ENCODE assay signal across 16 mouse cellular contexts in the genomic region with DNA sequence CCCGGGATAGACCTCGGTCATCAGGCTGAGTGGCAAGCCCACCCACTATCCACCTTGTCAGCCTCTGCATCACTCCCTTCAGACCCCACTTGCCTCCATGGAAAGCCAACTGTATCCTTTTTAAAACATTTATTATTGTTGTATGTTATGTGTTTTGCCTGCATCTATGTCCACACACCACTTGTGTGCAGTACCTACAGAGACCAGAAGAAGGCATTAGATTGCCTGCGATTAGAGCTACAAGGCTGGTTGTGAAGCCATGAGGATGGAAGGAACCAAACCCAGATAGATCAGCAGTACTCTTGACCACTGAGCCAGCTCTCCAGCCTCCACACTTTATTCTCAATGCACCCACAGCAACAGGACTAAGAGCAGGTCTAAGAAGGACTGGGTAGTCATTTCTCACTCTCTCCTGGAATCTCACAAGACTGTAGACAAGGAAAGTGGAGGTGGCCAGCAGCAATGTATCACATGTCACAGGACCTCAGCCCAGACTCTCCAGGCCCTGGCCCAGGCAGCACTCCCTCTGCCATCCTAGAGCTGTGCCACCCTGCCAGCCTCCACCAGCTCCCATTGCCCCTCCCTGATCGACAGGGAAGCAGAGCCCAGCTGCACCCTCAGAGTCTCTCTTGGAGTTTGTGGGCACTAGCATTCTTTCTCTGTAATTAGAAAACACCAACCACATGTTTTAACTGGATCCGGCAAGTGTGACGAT. TPM values are rescaled to one million over a fixed set of nuclear protein-coding genes. Genes with fewer than 3 reads are reported as not detected.
DNase-seq lines count a peak whose midpoint lies in the region; ATAC-seq and TF ChIP-seq lines count a peak whose summit lies in the region.
"Had no signal": no experiment of that assay in that cellular context is flagged by ENCODE, and none has a peak within 500 bp of the region (broad histone marks: within the 10 kb centered on the region; RNA-seq: fewer than 3 reads in every experiment).

No protein-coding gene starts in this region.

- intact Hi-C loops in gastrocnemius, adult 2 months (cut with DNase I): no loop called here

- peak; percentile 76 for DNase-seq in gastrocnemius, adult 18-20 months (ENCODE audit: low spot score)
- DNase-seq in gastrocnemius, postnatal 4 days (ENCODE audit: low spot score in 2 of 2): no peak
- no peak for DNase-seq in limb, embryonic 14.5 days (ENCODE audit: low spot score)
- no peak for DNase-seq in limb, embryonic 10.5 days (ENCODE audit: low spot score)
- DNase-seq in CH12.LX (ENCODE audit: extremely low read depth): peak; percentile 20
- peak; percentile 84 for DNase-seq in gastrocnemius, adult 2 months
- no peak for DNase-seq in ovary, adult 18-20 months (ENCODE audit: low spot score)
- DNase-seq: cerebellum, postnatal 36 days; heart, postnatal 10 days; thymus, adult 2 months had no signal

- in situ Hi-C loops in CH12.LX (cut with MboI; ENCODE audit: low pct_ligation_motif_present, low pct_unique_long_range_greater_than_20kb, low sequenced_read_pairs): loop anchor here (10.0 kb wide), 1 partner anchor 332 kb away; no protein-coding TSS in a partner anchor

- no peaks in the 10 kb centered on the region for H3K79me2 ChIP-seq in CH12.LX (replicated peaks; ENCODE audit: control insufficient read depth, extremely low read depth, insufficient read depth, poor library complexity, severe bottlenecking)

- no peak for TF ChIP-seq EP300 in CH12.LX (IDR thresholded peaks at IDR 0.05; ENCODE audit: low read length)

- TF ChIP-seq RAD21 in CH12.LX (IDR thresholded peaks at IDR 0.05; ENCODE audit: low read depth, low read length): no peak; the same call in 1 of the 2 replicates

- no peak overlapping the region for H3K4me3 ChIP-seq in limb, embryonic 14.5 days (replicated peaks; ENCODE audit: low read length)
- H3K4me3 ChIP-seq in limb, embryonic 10.5 days: no peak overlapping the region
- no peak overlapping the region for H3K4me3 ChIP-seq in CH12.LX (replicated peaks in 1 of 3; ENCODE audit: low read depth in 2 of 3, low read length in 2 of 3, poor library complexity in 1 of 3)
- H3K4me3 ChIP-seq in gastrocnemius, adult 2 months: no peak overlapping the region
- H3K4me3 ChIP-seq: embryonic facial prominence, embryonic 15.5 days; hindbrain, embryonic 13.5 days; midbrain, embryonic 13.5 days; stomach, embryonic 15.5 days had no signal

- ATAC-seq in limb, embryonic 14.5 days (ENCODE audit: low FRiP score, low read depth): no peak
- ATAC-seq in granulocyte monocyte progenitor cell, adult 5-6 weeks (replicated peaks; ENCODE audit: poor library complexity, severe bottlenecking): no peak
- ATAC-seq: midbrain, embryonic 13.5 days had no signal

- peaks cover 95% of the 10 kb centered on the region for H3K36me3 ChIP-seq in limb, embryonic 14.5 days (ENCODE audit: control insufficient read depth, insufficient read depth, low read length)
- peaks cover 82% of the 10 kb centered on the region for H3K36me3 ChIP-seq in limb, embryonic 10.5 days
- H3K36me3 ChIP-seq in CH12.LX (replicated peaks in 1 of 2; ENCODE audit: control insufficient read depth in 1 of 2, insufficient read depth in 1 of 2, low read length in 1 of 2): peaks cover 48 to 79% of the 10 kb centered on the region in 2 experiments

- no peak overlapping the region for H3K27ac ChIP-seq in limb, embryonic 14.5 days (replicated peaks; ENCODE audit: low read depth, low read length)
- no peak overlapping the region for H3K27ac ChIP-seq in limb, embryonic 10.5 days
- H3K27ac ChIP-seq in CH12.LX (ENCODE audit: insufficient read depth, low read depth): no peak overlapping the region
- H3K27ac ChIP-seq in gastrocnemius, adult 2 months: peak overlapping the region; percentile 66
- H3K27ac ChIP-seq: embryonic facial prominence, embryonic 15.5 days; hindbrain, embryonic 13.5 days; midbrain, embryonic 13.5 days; stomach, embryonic 15.5 days had no signal

- peak overlapping the region; percentile 16; the same call in 1 of the 2 replicates for H3K9ac ChIP-seq in limb, embryonic 14.5 days (ENCODE audit: low read depth, low read length, severe bottlenecking)
- H3K9ac ChIP-seq in CH12.LX (ENCODE audit: insufficient read depth, low read depth): no peak overlapping the region
- H3K9ac ChIP-seq: embryonic facial prominence, embryonic 15.5 days; hindbrain, embryonic 13.5 days; midbrain, embryonic 13.5 days; stomach, embryonic 15.5 days had no signal

- H3K9me3 ChIP-seq in limb, embryonic 14.5 days (ENCODE audit: control insufficient read depth, low read length): no peaks in the 10 kb centered on the region
- H3K9me3 ChIP-seq in limb, embryonic 10.5 days (replicated peaks): no peaks in the 10 kb centered on the region
- H3K9me3 ChIP-seq in CH12.LX (replicated peaks; ENCODE audit: low read length): no peaks in the 10 kb centered on the region
- H3K9me3 ChIP-seq: embryonic facial prominence, embryonic 15.5 days; hindbrain, embryonic 13.5 days; midbrain, embryonic 13.5 days; stomach, embryonic 15.5 days had no signal

- TF ChIP-seq POLR2A in limb, embryonic 14.5 days (IDR thresholded peaks at IDR 0.05; ENCODE audit: borderline replicate concordance, extremely low read depth, insufficient read depth, insufficient read length): no peak
- no peak for TF ChIP-seq POLR2A in CH12.LX (IDR thresholded peaks at IDR 0.05; ENCODE audit: low read depth, low read length)

- H3K4me2 ChIP-seq in limb, embryonic 14.5 days (replicated peaks; ENCODE audit: low read depth, low read length, severe bottlenecking): no peak overlapping the region
- no peak overlapping the region for H3K4me2 ChIP-seq in CH12.LX (ENCODE audit: insufficient read depth, low read depth, poor library complexity, severe bottlenecking)
- H3K4me2 ChIP-seq: embryonic facial prominence, embryonic 15.5 days; heart, embryonic 11.5 days; hindbrain, embryonic 13.5 days; midbrain, embryonic 13.5 days; stomach, embryonic 15.5 days had no signal

- peak in 1 of 2 experiments; percentile 33; a peak in 2 of 4 replicates for TF ChIP-seq CTCF in CH12.LX (conservative IDR thresholded peaks at IDR 0.05 in 1 of 2, IDR thresholded peaks at IDR 0.05 in 1 of 2; ENCODE audit: low read depth in 2 of 2, low read length in 2 of 2)
- peak; percentile 38 for TF ChIP-seq CTCF in gastrocnemius, adult 2 months (IDR thresholded peaks at IDR 0.05)

- no peaks in the 10 kb centered on the region for H3K27me3 ChIP-seq in limb, embryonic 14.5 days (ENCODE audit: control insufficient read depth, insufficient read depth, low read length)
- no peaks in the 10 kb centered on the region for H3K27me3 ChIP-seq in limb, embryonic 10.5 days (ENCODE audit: low read depth, poor library complexity, severe bottlenecking)
- no peaks in the 10 kb centered on the region for H3K27me3 ChIP-seq in CH12.LX (replicated peaks)
- H3K27me3 ChIP-seq: embryonic facial prominence, embryonic 15.5 days; hindbrain, embryonic 13.5 days; midbrain, embryonic 13.5 days; stomach, embryonic 15.5 days had no signal

- 87% methylated on average over 6 of the region's 6 CpGs for WGBS in limb, embryonic 14.5 days
- 95% methylated on average over 6 of the region's 6 CpGs for WGBS in limb, embryonic 10.5 days

- no peaks in the 10 kb centered on the region for H3K4me1 ChIP-seq in limb, embryonic 14.5 days (ENCODE audit: control insufficient read depth, insufficient read depth, low read length)
- no peaks in the 10 kb centered on the region for H3K4me1 ChIP-seq in limb, embryonic 10.5 days
- peaks cover 10 to 56% of the 10 kb centered on the region in 2 experiments for H3K4me1 ChIP-seq in CH12.LX (ENCODE audit: control insufficient read depth in 1 of 2, insufficient read depth in 2 of 2)
- H3K4me1 ChIP-seq: hindbrain, embryonic 13.5 days; midbrain, embryonic 13.5 days; stomach, embryonic 15.5 days had no signal

- dilution Hi-C loops in CH12.LX (cut with MboI; ENCODE audit: extremely low pct_ligation_motif_present, extremely low pct_unique_long_range_greater_than_20kb, low sequenced_read_pairs): no loop called here

TF ChIP-seq in CH12.LX, 34 proteins besides CTCF, POLR2A, EP300 and RAD21 (continues in another document):
- TF ChIP-seq ZMIZ1 (IDR thresholded peaks at IDR 0.05; ENCODE audit: low read depth, low read length) (no peak), ETS1 (conservative IDR thresholded peaks at IDR 0.05; ENCODE audit: low read depth, low read length) (no peak), RCOR1 (conservative IDR thresholded peaks at IDR 0.05; ENCODE audit: low read depth, low read length) (no peak), PAX5 (IDR thresholded peaks at IDR 0.05; ENCODE audit: low read length) (no peak), POLR2AphosphoS2 (IDR thresholded peaks at IDR 0.05; ENCODE audit: low read depth, low read length) (no peak), NRF1 (IDR thresholded peaks at IDR 0.05; ENCODE audit: low read depth, low read length) (no peak), CHD2 (IDR thresholded peaks at IDR 0.05; ENCODE audit: low read length) (no peak), IRF4 (IDR thresholded peaks at IDR 0.05; ENCODE audit: low read depth, low read length) (no peak), TCF12 (IDR thresholded peaks at IDR 0.05; ENCODE audit: low read depth, low read length) (no peak)

RNA-seq across cellular contexts. Expression of a gene that starts 15.7 kb away (rescaled TPM):
- total RNA-seq in gastrocnemius, adult 18-20 months (2021): 10 to 100 TPM; 39.0 to 40.2 TPM
- total RNA-seq in gastrocnemius, postnatal 4 days (2021): 10 to 100 TPM; 61.4 to 65.5 TPM
- polyA plus RNA-seq in limb, embryonic 14.5 days (2012; rRNA removed): 80.7 and 90.5 TPM in 2 replicates
- polyA plus RNA-seq in limb, embryonic 14.5 days (2014; fragmentation: Nextera tagmentation; extraction: Ambion mirVana): 115 TPM in 2 replicates
- 70.0 and 79.1 TPM in 2 replicates for polyA plus RNA-seq in limb, embryonic 10.5 days (2016; fragmentation: Nextera tagmentation; extraction: Ambion mirVana)
- 21.7 and 26.9 TPM in 2 replicates for total RNA-seq in CH12.LX (2012; rRNA removed)
- 18.7 and 20.2 TPM in 2 replicates for total RNA-seq in CH12.LX (2014; rRNA removed)
- 30.4 and 33.1 TPM in 2 replicates for polyA plus RNA-seq in CH12.LX (2012; ENCODE audit: insufficient read length, low read depth)
- total RNA-seq in gastrocnemius, adult 2 months (2021): 10 to 100 TPM; 39.6 to 41.5 TPM
- total RNA-seq in granulocyte monocyte progenitor cell, adult 5-6 weeks (2014; fragmentation: Nextera tagmentation): 35.6 and 40.9 TPM in 2 replicates
- 26.2 and 38.6 TPM in 2 replicates for total RNA-seq in granulocyte monocyte progenitor cell, adult 5-6 weeks (2017)

RNA-seq across cellular contexts. Expression of a gene that starts 43.1 kb away (rescaled TPM):
- total RNA-seq in gastrocnemius, adult 18-20 months (2021): 1 to 10 TPM; 3.2 to 3.4 TPM
- 10 to 100 TPM; 11.2 to 12.2 TPM for total RNA-seq in gastrocnemius, postnatal 4 days (2021)
- 28.6 and 32.3 TPM in 2 replicates for polyA plus RNA-seq in limb, embryonic 14.5 days (2012; rRNA removed)
- polyA plus RNA-seq in limb, embryonic 14.5 days (2014; fragmentation: Nextera tagmentation; extraction: Ambion mirVana): 8.2 and 8.3 TPM in 2 replicates
- polyA plus RNA-seq in limb, embryonic 10.5 days (2016; fragmentation: Nextera tagmentation; extraction: Ambion mirVana): 9.3 and 10.2 TPM in 2 replicates
- total RNA-seq in CH12.LX (2012; rRNA removed): 4.2 and 6.7 TPM in 2 replicates
- total RNA-seq in CH12.LX (2014; rRNA removed): 6.0 and 6.2 TPM in 2 replicates
- polyA plus RNA-seq in CH12.LX (2012; ENCODE audit: insufficient read length, low read depth): 5.7 TPM in 2 replicates
- total RNA-seq in gastrocnemius, adult 2 months (2021): 1 to 10 TPM; 1.7 to 2.2 TPM
- 30.8 and 40.3 TPM in 2 replicates for total RNA-seq in granulocyte monocyte progenitor cell, adult 5-6 weeks (2014; fragmentation: Nextera tagmentation)
- 16.1 and 21.2 TPM in 2 replicates for total RNA-seq in granulocyte monocyte progenitor cell, adult 5-6 weeks (2017)

Comparison
In these comparisons a context has a peak if more than half of its experiments do, and no peak if none do; other contexts are left out.
1. DNase-seq: peak in gastrocnemius, adult 18-20 months (single experiment), CH12.LX (single experiment) and gastrocnemius, adult 2 months (single experiment); none in gastrocnemius, postnatal 4 days (0 of 2), limb, embryonic 14.5 days (single experiment), limb, embryonic 10.5 days (single experiment) and ovary, adult 18-20 months (single experiment).